Mouse (Mus musculus) right cerebral cortex, postnatal 14 days (tissue): ENCODE data around the gene Kcnk15.
A peak's percentile ranks its signal among the peaks of the same experiment; 100 is the strongest.

Experiments
- DNase-seq: peaks from one replicate; pipeline ENCODE4 v3.0.0; 2022

Kcnk15 gene

DNA sequence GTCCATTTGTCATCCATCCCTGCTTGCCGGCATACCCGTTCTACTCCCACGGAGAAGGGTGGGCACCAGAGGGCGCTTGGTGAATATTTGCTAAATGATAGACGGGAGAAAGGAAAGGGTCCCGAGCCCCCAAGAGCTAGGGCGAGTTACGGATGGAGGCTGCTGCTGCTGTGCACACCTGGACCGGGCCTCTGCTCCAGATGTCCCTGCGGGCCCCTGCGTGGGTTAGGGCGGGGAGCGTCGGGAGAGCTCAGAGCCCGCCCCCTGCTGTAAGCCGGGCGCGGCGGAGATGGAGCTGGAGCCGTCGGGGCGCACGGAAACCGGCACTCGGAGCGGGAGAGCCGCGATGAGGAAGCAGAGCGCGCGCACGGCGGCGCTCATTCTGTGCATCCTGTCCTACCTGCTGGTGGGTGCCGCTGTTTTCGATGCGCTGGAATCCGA is at the start of gene Kcnk15:
Gene Kcnk15, plus strand, starts transcription at position 191 of the 441 bp plus-strand sequence.
- no peak for DNase-seq

DNA sequence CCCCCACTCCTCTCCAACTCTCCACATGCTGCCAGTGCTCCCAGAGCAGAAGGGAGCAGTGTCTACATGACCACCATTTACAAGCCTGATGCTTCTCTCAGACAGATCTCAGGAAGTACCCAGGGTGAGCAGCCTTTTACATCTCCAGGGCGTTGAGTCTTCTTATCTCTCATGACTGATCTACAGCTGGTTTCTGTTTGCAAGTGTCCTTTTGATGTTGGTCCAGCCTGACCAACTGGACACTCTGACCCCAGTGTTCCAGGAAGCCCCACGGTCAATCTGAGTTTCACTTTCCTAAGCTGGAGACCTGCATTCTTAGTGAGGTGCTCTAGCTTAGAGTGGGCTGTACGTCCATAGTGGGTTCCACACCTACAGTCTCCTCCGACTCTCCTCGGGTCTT is 49.6 kb upstream of the Kcnk15 start:
- no peak for DNase-seq

DNA sequence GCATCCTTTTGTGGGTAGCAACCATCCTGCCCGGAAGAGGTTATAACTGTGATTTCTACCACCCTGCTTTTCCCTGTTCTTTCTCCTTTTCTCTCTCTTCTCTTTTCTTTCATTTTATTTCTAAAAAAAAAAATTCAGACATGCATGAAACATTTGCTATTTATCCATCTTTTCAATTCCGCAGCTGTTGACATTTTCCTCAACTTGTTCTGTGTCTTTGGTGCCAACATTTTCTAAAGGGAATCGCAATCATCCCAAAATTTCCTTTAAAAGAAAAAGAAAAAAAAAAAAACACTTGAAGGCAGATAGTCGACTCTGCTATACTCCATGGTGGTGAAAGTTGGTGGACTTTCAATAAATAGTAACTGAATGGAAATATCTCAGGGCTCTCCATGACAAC is 44.3 kb upstream of the Kcnk15 start:
- no peak for DNase-seq

DNA sequence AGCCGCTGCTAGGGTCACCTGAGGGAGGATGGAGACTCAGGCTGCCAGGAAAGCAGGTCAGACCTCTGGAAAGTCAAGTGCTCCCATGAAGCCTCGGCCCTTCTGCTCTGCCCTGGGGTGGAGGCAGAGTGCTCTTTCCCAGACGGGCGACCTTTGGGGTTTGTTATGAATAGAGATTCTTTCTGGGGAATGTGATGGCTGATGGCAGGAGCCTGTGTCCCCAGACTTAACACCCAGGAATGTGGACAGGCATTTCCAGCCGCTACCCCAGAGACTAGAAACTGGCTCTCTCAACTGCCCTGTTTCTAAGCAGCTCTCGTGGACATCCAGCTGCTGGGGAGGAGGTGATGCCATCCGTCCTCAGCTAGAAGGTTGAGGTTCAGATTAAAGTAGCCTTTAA is 43.7 kb upstream of the Kcnk15 start:
- DNase-seq: no peak

DNA sequence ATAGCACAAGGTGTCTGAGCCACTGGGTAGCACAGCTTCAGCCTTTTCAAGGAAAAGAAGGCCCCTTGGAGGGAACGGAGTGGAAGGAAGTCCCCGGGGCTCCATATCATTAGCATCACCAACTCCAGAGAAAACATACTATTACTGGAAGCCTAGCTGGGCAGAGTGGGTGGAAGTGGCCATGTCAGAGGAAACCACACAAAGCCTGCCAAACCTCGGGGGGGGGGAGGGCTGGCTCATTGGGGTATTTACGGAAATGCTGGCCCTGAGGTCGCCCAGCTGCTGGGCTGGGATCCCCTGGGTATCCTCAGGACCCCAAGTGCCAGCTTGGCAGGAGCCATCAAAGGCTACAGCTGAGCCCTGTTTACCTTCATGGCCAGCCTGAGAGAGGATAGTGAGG is 40.4 kb upstream of the Kcnk15 start:
- DNase-seq: no peak

DNA sequence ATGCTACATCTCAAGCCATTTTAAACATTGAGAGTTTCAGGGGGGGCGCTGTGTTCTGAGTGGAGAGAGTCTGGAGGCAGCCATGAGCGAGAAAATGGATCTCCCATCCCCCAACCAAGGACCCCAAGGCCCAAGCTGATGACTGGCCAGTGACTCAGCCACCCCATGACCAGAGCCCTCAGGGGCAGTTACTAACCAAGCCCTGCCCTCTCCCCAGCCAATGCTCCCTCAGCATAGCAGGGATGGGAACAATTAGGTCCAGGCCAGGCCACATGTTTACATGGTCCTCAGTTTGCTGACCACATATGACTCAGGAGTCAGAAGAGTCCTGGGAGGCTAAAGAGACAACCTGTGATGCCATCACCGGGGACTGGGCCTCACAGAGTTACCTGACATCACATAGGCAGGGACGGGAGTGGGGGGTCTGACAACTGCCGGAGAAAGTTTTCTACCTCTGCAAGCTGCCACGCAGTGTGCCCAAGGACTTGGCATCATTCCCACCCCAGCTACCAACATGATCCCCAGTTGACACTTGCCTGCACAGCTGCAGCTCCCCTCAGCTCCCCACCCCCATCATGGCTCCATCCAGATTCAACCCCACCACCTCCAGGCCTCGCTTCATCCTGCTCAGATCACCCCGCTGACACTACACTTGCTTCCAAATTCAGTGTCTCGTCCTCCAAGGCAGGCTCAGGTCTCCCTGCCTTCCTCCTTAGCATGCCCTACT is 38.5 kb upstream of the Kcnk15 start:
- DNase-seq: no peak

DNA sequence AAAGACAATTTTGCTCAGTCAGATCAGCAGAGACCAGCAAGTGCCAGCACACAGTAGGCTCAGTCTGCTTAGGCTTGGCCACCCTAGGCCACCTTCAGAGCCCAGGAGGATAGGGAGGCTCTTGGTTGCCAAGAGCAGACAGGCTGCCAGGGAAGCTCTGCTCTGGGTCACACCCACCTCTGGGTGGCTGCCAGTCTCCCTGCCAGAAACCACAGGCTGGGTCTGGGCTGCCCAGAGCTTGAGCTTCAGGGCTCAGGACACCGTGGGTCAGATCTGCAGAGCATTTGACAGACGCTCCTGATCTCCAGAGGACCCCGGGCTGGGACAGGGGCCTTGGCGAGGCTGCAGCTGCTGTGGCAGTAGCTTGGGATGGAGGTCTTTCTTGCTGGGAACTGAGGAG is 32.8 kb upstream of the Kcnk15 start, which contains the start of gene Ccn5:
Gene Ccn5, plus strand, starts transcription at position 255 of the 400 bp plus-strand sequence.
- peak; percentile 25 for DNase-seq

DNA sequence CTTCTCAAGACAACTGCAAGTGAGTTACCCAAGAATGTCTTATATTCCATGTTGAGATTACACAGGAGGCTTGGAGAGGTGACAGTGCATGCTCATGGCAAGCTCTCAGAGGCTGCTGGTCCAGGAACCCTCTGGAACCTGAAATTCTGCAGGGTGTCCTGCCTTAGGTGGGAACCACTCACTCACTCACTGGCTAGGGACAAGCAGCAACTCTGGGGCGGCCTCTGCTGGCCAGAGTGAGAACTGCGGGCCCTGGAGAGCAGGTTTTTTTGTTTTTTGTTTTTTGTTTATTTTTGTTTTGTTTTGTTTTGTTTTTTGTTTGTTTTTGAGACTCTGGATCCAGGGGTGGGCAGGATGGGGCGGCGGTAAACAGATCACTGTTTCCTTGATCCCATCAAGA is 30.2 kb upstream of the Kcnk15 start:
- peak; percentile 69 for DNase-seq

DNA sequence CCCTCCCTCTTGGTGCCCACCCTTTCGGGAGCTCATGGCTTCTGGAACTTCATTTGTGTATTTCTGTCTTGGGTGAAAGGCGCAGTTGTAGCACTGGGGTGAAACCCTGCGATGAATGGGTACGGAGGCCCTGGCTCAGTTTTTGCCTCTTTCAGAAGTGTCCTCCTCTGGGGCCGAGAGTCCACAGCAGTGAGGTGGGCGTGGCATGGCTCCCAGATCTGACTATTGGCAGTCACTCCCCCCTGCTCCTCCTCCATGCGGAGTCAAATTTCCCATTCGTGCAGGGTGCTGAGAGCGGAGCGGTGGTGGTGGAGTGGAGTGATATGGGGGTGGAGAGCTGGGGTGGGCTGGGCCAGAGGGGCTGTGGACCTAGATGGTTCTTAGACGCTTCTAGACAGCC is 29.7 kb upstream of the Kcnk15 start:
- DNase-seq: no peak

DNA sequence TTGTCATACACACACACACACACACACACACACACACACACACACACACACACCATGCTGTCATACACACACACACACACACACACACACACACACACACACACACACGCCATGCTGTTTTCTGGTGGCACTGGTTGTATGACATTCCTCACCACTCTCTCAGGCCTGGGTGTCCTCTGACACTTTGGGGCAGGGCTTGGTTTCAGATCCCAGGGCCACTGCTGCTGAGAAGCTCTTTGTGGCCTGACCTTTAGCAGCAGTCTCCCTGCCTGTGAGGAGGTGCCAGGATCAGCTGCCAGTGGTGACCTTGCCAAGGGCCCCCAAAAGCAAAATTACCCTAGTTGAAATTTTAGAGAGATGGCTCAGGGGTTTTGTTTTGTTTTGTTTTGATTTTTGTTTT is 27.6 kb upstream of the Kcnk15 start:
- no peak for DNase-seq

DNA sequence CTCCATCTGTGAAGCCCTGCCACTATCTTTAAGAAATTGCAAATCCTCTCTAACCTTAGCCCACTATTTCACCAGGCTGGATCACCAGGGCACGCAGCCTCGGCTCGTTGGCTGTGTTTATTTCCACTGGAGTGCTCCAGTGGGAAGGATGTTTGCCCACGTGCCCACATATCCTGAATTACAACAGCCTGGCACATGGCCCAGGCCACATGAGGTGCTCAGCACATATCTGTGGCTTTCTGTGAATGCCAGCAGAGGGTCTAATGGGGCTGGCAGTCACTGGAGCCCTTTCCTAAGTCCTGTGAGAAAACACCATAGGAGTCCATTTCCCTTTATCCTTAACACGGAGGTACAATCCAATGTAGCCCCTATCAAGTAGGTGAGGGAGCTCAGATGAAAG is 27.0 kb upstream of the Kcnk15 start:
- DNase-seq: no peak

DNA sequence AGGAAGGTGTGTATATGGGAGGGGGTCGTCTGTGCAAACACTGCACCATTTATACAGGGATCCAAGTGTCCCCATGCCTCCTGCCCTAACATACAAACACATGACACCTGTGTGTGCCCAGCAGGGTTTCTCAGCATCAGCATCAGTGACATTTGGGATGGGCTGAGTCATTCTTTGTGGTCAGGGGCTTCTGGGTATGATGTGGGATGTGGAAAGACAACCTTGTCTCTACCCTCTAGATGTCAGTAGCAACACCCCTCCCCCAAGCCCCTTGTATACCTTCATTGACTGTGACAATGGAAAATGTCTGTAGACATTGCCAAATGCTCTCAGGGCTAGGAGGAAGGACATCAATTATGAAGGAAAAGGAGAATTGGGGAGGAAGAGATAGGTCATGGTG is 22.3 kb upstream of the Kcnk15 start:
- DNase-seq: no peak

DNA sequence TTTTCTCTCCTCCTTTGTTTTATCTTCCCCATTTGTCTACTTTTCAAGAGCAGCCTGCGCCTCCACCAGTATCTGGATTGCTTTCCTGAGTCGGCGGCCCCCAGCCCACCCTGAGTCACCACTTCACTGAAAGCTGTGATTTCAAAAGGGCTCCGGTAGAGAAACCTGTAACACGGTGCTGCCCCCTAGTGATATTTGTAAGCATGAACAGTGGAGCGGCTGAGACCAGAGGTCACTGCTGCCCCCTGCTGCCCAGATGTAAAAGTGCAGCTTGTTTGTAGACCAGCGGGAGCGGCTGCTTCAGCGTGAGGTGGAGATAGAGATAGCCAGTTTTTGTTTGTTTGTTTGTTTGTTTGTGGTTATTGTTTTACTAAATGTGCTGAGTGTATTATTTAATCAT is 15.4 kb upstream of the Kcnk15 start:
- DNase-seq: peak; percentile 81

DNA sequence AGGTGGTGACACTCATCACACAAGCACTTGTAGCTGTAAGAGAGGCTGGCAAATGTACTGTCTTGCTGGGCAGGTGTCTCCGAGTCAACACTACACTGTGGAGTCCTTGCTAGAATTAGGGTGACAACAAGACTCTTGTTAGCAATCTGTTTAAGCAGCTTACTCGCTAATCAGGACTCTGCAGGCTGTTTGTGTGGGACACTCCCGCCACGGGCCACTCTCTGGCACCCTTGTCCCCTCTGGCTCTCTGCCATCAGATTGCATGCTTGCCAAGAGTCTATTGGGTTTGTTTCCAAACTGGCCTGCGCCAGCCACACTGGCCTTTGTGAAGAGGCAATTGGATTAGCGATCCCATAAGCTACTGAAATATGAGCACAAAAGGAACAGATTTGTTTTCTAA is 13.9 kb upstream of the Kcnk15 start:
- DNase-seq: no peak

DNA sequence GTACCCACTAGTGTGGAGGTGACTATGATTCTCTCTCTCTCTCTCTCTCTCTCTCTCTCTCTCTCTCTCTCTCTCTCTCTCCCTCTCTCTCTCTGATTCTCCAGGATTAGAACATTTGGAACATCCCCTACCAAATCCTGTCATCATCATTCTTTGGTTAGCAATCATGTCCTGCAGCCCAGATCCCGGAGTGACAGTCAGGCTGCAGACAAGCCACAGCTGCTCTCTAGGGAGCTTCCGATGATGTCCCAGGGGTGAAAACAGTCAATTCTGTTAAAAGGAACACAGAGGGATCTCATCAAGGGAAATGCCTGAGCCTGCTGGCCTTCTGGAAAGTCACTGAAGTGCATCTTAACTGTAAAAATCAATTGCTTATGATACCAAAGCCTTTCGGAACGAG is 11.4 kb upstream of the Kcnk15 start:
- DNase-seq: no peak

DNA sequence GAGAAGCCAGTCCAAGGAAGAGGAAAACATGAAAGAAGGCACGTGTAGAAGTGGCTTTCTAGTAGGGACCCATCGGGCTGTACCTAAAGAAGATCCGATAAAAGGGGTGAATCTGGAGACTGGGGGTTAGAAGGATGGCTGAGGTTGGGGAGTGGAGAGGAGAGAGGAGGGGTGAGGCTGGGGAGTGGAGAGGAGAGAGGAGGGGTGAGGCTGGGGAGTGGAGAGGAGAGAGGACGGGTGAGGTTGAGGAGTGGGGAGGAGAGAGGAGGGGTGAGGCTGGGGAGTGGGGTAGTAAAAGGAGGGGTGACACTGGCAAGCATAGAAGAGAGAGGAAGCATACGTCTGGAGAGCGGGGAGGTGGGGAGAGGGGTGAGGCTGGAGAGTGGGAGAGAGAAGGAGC is 3.8 kb downstream of the Kcnk15 start:
- no peak for DNase-seq

DNA sequence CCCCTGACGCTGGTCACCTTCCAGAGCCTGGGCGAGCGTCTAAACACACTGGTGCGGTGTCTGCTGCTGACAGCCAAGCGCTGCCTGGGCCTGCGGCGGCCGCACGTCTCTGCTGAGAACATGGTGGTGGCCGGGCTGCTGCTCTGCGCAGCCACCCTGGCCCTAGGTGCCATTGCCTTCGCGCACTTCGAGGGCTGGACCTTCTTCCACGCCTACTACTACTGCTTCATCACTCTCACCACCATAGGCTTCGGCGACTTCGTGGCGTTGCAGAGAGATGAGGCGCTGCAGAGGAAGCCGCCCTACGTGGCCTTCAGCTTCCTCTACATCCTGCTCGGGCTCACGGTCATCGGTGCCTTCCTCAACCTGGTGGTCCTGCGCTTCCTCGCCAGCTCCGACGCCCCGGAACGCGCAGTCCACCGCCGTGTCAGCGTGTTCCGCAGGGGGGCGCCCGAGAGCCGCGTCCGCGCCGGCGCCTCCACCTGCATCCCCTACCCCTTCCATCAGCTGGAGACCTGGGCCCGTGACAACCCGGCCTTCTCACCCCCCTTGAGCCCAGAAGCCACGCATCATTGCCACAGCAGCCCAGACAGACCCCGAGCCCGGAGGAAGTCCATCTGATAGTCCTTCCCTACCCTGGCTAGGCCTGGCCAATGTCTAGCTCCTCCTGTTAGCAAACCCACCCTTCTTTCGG is 5.0 kb downstream of the Kcnk15 start:
- peak; percentile 61 for DNase-seq

DNA sequence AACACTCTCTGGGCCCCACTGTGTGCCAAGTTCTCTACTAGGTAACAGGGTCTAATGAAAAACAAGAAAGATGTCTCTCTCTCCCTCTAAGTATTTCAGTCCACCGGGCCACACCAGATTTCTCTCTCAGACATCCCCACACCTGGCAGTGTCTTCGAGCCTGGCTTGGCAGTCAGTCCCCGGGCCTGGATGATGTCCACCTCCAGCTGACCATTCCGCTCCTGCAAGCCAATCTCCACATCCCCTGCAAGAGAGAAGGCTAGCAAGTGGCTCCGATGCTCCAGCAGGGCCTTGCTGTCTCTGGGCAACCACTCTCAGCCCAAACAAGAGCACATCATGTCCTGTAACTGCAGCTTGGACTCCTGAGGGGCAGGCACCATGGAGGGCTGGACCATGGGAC is 11.9 kb downstream of the Kcnk15 start:
- DNase-seq: no peak

DNA sequence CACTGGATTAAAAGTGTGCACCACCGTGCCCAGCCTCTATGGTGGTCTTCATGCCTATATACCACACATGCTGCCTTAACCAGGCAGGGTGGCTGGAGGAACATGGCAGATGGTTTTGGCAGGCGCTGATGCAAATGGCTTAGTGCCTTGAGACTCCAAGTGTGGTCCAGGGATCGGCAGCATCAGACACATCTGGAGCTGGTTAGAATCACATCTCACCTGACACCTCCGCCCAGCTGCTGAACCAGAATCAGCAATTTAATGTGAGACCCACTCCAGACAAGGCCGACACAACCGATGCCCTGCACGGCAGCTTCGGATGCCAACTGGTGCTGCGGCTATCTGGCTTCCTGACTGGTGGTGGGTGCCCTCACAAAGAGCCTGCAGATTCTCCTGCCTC is 12.6 kb downstream of the Kcnk15 start:
- DNase-seq: no peak

DNA sequence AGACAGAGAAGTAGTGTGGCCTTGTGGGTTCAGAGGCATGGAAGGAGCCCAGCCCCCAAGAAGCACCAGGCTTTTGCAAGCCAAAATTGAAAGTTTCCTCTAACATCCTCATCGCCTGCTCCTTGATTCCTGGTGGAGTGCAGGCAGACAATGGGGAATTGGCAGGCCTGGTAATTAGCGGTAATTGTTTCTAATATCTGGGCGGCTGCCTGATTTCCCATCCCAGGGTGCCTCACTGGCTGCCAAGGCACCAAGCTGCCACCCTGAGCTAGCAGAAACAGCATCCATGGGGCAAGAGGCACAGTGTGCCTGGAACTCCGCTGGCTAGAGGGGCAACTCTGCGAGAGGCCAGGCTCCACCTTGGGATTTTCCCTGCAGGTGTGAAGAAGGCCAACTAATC is 16.3 kb downstream of the Kcnk15 start:
- DNase-seq: no peak

DNA sequence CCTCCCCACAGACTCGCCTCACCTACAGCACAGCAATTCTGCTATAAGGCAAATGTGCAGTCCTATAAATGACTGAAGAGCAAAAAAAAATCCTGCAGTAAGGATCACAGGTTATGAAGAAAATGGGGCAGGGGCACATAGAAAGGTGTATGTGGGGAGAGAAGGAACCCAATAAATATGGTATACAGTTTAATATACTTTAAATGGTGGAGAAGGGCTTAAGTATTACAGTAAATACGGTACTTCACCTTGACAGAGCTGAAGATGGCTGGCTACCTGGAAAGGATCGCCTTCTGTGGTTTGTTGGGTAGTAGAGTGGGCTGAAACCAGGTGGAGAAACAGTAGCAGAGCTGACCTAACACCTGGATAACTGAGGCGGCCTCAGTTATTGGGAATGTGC is 17.8 kb downstream of the Kcnk15 start:
- no peak for DNase-seq

DNA sequence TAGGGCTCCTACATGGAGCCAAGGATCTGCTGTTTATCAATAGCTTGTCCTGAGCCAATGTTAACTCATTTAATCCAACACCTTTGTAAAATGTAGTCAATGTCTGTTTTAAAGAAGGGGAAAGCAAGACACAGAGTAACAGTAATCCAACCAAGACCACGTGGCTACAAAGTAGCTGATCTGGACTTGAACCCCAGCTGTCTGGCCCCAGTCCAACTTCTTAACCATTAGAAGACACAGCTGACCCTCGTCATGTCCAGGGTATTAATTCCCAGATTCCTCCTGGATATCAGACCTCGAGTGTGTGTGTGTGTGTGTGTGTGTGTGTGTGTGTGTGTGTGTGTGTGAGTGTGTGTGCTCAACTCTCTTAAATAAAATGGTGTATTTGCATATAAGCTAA is 18.5 kb downstream of the Kcnk15 start:
- DNase-seq: no peak

DNA sequence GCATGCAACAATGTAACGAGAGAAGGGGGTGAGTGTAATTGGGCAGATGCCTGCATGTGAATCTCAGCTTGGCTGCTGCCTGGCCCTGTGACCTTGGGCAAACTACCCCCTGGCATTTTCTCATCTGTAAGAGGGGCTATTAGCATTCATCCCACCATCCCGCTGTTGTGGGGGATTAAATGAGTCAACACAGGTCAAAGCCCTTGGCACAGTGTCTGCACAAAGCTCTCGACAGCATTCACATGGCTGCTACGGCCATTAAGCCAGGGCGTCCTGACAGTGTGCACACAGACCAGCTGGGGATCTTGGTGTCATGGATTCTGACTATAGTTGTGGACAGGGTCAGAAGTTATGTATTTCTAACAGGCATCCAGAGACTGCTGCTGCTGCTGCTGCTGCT is 21.4 kb downstream of the Kcnk15 start:
- no peak for DNase-seq

DNA sequence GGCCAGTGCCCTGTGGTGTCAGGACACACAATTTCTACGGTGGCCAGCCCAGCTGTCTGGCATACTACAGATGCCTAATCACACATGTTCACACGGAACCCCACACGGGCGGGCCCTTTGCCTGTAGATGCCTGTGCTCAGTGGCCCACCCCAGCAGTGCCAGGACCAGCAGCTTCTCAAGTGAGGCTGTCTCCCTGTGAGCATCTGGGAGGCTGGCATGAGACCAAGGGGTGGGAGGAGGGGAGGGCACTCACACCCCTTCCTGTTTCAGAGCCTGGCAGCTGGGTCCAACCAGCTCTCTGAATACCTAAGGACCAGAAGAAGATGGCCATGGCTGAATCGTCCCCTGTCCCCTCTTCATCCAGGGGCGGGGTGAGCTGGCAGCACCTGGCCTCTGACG is 22.0 kb downstream of the Kcnk15 start:
- peak; percentile 62 for DNase-seq
